Mouse (Mus musculus): ENCODE measurements at regions not wholly inside any gene's neighbourhood (a gene's known extent, or its start where the extent isn't known, plus 50 kb on each side); places are given as distances from the start of the nearest gene placed in this dataset.

- no peaks in the 10 kb centered on the region for H3K27me3 ChIP-seq (replicated peaks)
Observed at GRCm38 (mm10) chr6:18934362-18934761, 68.2 kb downstream of the Ankrd7 start.

DNA sequence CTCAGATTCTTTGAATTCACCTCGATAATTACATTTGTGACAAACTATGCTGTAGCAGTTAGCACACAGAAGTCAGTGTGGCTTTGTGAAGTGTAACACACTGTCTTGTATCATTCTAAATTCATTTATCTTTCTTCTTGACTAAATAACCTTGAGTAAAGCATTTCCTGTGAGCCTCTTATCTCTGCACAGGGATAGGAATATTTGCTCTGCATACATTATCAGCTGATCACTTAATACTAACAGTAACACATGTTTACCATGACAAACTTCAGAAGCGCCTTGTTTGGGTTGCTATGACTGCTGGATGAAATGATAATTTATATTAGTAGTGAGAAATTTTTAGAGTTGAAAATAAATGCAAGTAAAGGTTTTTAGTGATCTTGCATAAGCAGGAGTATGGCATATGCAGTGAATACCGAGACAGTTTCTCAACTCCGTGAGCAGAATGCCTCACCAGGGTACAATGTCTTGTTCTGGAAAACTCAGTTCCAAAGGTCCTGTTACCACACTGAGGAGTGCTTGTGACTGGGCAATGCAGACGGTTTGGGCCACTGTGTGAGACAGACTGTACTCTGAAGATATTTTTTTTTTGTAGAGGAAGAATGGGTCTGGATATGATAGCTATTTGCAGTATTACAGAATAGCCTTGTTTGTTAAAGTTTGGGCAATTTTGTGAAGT is 80.0 kb downstream of the Ankrd7 start:
- peak; percentile 93 for ATAC-seq
- Histone ChIP-seq H3K36me3 (no peaks in the 10 kb centered on the region), H3K27me3 (replicated peaks) (no peaks in the 10 kb centered on the region), H3K27ac (no peak overlapping the region), H3K9ac (no peak overlapping the region), H3K4me1 (replicated peaks) (no peaks in the 10 kb centered on the region), H3K9me3 (no peaks in the 10 kb centered on the region), H3K4me2 (replicated peaks) (no peak overlapping the region), H3K4me3 (replicated peaks) (no peak overlapping the region)
- whole genome bisulfite sequencing, result 62% methylated on average over 5 of the region's 5 CpGs

More at GRCm38 (mm10) chr6:18934362-18934761, 68.2 kb downstream of the Ankrd7 start:
- Histone ChIP-seq H3K4me3 (replicated peaks) (no peak overlapping the region), H3K9ac (no peak overlapping the region), H3K4me1 (replicated peaks) (no peaks in the 10 kb centered on the region), H3K4me2 (replicated peaks) (no peak overlapping the region), H3K9me3 (no peaks in the 10 kb centered on the region), H3K36me3 (no peaks in the 10 kb centered on the region), H3K27ac (no peak overlapping the region)
- ATAC-seq, result no peak
- 57% methylated on average over 7 of the region's 7 CpGs for WGBS
